Mouse (Mus musculus): Measurements from ENCODE around the gene Dnmt3a.

DNA sequence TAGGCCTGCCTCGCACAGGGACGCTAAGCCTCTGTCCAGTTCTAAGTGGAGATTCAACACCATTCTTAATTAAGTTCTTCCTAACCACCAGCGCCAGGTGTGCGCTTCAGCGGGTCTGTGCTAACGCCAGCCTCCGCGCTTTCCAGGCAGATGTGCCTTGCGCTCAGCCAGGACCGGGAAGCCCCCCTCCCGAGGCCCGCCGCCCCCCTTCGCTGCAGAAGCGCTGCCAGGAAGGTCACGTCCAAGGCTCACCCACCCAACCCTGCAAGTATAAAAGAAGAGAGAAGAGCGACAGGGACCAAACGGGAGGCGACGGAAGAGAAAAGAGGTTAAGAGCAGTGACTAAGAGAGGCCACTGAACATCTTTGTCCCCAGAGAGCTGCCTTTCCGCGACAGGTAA, 148.8 kb downstream of the Dnmt3a start, which contains the start of gene Pomc:
- no peak for TF ChIP-seq CTCF (conservative IDR thresholded peaks at IDR 0.05; ENCODE audit: insufficient read depth, insufficient read length, low read depth, low read length)
- TF ChIP-seq POLR2A (IDR thresholded peaks at IDR 0.05; ENCODE audit: low read depth, low read length), result no peak
